Mouse (Mus musculus) lung, postnatal 10 days (tissue): ENCODE data around the gene Ptprm.

ENCODE experiments used
- DNase-seq: peaks from one replicate; pipeline ENCODE4 v3.0.0; 2021

Gene Ptprm

DNA sequence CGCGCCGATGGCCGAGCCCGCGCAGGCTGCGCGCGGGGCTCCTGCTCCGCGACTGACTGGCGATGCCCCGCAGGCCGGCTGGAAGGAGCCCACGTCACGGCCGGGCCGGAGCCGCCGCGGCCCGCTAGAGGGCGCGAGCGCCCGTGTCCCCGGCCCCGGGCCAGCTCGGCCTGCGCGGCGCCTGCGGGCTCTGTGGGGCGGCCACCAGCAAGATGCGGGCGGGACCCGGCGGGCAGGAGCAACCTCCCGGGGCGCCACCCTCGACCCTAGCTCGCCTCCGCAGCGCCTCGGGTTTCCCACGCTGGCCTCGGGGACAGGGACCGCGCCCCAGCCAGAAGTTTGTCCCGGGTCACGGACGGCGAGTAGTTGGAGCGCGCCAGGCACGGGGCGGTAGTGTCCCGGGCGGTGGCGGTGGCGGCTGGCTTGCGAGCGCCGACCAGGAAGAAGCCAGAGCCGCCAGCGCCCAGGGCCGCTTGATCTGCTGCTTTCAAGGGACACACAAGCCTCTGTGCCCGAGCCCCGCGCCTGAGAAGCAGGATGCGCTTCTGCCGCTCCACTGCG is at the start of gene Ptprm:
Gene Ptprm, minus strand, starts transcription at position 7 of the 561 bp plus-strand sequence.
- peak; percentile 91 for DNase-seq

DNA sequence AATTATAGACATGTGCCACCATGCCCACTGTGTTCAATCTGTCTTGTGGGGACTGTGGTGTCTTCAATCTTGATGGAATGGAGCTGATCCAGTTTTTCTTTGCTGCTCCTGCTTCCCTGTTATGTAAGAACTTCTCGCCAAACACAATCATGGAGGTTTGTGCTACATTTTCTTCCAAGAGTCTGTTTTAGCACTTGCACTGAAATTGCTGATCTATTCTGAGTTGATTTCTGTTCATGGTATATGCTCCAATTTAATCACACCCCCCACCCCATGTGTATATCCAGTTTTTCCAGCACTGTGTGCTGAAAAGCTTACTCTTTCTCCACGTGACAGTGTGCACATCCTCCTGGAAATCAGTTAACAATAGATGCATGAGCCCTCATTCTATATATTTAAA is 41.9 kb upstream of the Ptprm start:
- DNase-seq = no peak

DNA sequence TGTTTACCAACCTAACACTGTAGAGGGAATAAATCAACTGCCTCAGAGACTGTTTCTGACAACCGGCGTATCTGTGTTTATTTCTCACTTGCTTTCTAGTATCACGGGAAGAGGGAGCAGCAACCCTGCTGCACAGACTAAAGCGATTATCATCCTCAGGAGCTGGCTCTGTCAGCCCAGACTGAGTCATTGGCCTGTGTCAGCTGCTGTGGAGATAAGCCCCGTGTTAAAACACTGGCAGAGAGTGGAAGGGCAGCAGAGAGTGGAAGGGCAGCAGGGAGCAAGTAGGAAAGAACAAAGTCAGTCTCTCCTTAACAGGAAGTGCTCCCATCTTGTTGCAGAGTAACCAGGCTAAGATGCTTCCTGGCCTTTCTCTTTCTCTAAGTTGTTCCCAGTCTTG is 36.6 kb upstream of the Ptprm start:
- DNase-seq = no peak

DNA sequence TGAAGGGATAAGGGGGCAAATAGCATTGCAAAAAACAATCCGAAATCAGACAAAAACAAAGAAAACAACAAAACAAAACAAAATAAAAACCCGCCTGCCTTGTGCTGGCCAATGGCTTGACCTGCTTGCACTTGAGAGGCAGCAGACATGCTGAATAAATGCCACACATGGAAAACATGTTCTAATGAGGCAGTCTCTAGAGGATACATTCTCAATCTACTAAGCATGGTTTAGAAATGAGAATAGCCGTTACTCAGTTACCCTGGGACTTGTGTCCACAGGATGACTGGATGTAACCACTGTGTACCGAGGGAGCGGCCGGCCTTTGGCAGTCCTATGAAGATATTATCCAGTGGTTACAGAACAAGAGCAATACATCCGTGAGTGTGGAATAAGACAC is 33.9 kb upstream of the Ptprm start:
- DNase-seq = no peak

DNA sequence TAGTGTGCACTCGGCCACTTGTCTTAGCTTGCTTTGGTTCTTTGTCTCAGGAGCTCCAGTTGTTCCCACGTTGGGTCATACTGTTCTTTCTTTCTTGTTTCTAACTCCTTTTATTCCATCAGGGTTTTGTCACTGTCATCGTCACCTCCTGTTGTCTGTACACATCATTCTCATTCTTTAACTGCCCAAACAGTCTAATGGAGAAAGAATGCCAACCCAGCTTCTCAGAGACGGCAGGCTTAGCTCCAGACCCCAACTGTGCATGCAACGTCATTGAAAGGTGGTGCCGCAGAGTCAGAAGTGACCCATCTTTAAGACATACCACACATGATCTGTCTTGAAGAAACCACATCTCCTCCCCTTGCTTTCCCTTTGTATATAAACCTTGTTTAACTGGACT is 31.0 kb upstream of the Ptprm start:
- DNase-seq = no peak

DNA sequence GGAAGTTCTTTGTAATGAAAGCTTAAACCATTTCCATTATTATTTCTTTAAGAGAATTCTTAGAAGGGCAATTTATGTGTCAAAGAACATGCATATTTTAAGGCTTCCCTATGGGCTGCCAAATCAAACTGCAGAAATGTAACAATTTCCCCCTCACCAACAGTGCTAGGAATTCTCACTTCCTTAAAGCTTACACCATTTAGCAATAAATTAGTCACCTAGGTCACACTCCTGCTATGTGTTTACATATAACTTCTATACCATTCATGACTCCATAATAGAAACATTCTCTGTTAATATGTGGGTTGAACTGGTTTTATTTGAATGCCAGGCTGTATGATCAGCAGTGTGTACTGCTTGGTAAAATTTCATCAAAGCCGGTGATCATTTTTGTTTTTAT is 29.4 kb upstream of the Ptprm start:
- DNase-seq = no peak

DNA sequence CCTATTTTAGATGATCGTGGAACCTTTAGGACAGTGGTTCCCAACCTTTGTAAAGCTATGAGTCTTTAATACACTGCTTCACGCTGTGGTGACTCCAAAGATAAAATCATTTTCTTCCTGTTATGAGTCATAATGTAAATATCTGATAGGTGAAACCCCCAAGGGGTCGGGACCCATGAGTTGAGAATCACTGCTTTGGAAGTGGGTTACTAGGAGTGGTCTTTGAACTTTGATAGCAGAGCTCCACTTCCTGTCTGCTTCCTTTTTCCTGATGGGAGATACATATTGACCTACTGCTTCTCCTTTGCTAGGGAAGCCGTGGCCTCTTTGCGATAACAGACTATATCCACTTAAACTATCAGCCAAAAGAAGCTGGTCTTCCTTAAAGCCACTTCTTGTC is 27.4 kb upstream of the Ptprm start:
- no peak for DNase-seq

DNA sequence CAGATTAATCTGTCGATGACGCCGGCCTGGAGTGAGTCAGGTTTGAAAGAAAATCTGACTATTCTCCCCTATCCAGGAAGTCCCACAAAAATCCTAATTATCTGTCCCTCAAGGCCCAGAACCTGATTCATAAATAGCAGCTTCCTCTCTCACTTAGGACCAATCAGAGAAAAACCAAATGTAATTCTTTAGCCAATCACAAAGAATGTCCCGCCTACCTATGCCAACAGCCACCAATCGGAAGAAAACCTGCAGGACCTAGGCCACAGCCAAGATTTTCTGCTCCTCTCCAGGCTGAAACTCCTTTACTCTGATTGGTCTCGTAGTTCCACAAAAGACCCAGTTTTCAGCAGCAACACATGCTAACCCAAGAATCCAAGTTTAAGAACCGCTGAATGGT is 13.6 kb upstream of the Ptprm start:
- peak; percentile 26 for DNase-seq

DNA sequence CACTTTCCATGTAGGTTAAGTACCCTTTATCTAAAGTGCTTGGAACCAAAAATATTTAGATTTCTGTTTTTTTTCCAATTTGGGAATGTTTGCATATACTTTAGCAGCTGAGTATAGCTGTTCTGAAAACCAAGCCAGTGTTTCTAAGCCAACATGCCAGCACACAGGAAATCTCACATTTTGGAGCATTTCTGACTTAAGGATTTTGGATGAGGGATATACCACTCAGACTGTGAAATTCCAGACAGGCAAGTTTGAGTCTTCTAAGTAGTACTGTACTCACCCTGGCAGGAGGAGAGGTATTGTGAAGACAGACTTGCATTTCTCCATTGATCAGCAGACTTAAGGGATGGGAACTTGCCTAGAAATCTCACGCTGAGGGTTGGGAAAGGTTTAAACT is 10.2 kb upstream of the Ptprm start:
- no peak for DNase-seq

DNA sequence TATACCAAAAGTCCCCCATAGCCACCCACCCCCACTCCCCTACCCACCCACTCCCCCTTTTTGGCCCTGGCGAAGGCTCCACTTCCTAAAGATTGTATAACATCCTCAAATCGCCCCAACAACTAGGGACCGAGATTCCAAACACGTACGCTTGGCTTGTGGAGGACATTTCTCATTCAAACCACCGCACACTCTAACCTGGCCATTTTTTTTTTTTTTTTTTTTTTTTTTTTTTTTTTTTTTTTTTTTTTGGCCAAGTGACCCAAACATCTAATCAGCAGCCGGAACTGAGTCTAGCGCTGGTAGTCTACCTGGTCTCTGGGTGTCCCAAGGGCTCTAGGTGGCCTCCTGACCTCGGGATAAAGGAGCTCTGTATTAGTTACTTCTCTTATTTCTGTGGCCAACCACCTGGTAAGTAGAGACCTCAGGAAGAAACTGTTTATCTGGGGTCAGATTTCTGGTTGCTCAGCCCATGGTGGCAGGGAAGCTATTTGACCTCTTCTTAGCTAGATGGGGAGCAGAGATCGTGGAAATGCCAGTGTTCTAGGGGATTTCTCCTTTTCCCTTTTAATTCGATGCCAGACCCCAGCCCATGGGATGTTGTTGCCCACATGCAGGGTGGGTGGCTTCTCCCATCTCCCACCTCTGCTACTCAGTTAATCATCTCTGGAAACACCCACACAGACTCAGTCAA is 9.3 kb upstream of the Ptprm start:
- DNase-seq = no peak

DNA sequence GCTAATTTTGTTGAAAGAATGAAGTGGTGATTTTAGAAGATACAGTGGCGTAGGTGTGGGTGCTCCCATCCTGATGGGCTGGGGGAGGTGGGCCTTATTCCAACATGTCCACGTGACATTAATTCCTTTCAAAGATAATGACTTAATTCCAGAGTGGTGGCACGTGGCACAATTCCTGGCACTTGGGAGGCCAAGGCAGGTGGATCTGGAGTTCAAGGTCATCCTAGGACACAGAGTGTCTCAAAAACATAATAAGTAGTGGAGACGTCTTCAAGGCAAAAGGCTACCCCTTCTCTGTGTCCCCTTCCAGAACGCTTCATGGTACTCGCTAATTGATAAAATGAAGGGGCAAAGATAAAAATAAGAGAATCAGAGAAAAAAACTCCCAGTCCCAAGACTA is 7.9 kb upstream of the Ptprm start:
- no peak for DNase-seq

DNA sequence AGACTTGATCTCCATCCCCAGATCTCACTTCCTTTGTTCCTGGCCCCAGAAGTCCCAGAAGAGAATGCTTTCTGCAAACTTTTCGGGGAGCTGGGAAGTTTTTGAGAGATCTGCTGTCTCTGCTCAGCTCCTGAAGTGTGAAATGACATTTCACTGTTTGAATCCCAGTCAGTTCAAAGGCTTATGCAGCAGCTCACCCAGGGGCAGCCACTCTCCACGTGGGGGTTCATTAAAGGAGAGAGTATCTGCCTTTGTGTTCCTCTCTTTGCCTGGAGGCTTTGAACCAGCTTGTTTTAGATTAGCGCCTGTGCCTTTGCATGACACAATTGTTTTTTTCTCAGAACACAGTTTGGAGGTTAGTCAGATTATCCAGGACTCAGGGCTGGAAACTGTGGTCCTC is 6.3 kb upstream of the Ptprm start:
- DNase-seq = no peak

DNA sequence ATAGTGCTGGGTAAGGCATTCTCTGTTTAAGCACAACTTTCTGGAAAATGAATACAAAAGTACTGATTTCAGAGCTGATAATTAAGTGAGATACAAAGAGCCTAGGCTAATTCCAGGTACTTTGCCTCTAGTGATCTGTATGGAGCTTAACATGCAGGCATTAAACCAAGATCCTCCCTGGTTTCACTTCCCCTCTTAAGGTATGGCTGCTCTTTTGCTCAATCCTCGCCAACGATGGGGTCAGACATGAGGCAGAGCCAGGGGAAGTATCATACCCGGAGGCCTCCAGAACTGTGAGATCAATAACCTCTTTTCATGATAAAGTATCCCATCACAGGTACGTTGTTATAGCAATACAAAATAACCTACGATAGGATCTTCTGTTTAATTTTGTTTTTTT is 5.3 kb upstream of the Ptprm start:
- DNase-seq = no peak

DNA sequence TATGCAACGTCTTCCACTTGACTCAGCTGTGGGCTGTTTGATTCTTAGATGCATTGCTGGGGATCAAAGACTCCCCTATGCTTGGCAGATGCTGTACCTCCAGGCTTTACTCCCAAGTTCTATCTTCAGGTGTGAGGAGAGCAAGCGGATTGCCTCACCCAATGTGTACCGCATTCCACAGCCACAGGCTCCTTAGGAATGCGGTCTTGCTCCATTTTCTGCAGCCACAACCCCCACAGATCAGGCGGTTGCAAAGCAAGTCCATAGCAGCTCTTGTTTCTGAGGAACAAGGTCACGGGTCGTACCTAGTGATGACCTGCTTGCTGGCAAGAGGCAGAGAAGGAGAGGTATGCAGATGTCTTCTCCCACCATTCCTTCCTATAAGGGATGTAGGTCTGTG is 4.3 kb upstream of the Ptprm start:
- DNase-seq = peak; percentile 25

DNA sequence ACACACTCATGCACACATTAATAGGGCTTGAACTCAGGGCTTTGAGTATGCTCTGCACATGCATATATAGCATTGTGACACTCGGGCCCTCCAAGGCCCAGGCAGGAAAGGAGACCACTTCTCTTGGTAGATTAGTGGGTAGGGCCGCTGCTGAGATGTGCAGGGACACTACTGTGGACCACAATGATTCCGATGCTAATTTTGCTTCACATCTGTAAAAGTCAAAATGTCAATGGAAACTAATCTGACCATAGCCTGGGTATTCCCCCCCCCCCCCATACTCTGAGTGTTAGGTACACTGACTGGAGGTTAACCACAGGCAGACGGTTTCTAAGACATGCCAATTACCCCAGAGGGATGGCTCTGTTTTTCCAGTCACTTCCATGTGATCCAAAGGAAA is 2.9 kb upstream of the Ptprm start:
- no peak for DNase-seq

DNA sequence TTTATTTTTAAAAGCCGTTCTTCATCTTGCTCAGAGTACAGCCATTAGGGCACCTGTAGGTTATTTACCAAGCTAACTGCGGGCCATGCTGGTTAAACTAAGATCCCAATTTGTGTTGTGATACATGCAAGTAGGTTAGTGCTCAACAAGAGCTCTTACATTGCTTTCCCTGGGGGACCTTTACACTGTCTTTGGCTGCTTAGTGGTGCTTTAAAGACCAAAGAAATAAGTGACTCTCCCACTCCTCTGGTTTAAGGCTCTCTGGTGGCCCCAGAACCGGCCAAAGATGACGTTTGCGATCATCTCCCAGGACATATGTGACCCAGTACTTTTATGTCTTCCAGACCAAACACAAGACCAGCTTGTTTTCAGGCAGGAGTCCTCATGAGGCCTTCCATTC is 994 bp upstream of the Ptprm start:
- DNase-seq = no peak

DNA sequence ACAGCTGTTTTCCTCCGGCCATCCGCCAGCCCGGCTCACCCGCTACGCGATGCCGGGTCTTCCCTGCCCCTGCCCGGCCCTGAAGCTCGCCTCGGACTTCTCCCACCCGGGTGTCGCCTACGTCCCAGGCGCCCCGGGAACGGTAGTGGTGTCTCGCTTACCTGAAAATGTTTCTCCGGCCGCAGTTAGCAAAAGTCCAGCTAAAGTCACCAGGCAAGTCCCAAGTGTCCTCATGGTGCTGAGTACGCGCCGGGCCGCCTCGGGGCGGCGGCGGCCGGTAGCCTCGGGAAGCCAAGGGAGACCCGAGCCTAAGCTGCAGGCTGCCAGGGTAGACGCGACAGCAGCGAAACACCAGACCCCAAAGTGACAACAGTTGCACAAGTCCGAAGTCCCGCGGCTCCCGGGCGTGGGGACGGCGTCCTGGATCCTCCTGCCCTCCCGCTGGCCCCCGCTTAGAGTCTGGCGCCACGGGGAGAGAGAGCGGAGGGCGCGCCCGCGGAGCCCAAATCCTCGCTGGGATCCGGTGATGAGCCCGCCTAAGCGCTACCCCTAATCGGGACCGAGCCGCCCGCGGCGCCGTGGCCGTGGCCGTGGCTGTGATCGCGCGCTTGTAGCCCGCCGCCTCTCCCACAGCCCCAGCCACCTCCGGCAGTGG is 334 bp downstream of the Ptprm start:
- DNase-seq = peak; percentile 66

DNA sequence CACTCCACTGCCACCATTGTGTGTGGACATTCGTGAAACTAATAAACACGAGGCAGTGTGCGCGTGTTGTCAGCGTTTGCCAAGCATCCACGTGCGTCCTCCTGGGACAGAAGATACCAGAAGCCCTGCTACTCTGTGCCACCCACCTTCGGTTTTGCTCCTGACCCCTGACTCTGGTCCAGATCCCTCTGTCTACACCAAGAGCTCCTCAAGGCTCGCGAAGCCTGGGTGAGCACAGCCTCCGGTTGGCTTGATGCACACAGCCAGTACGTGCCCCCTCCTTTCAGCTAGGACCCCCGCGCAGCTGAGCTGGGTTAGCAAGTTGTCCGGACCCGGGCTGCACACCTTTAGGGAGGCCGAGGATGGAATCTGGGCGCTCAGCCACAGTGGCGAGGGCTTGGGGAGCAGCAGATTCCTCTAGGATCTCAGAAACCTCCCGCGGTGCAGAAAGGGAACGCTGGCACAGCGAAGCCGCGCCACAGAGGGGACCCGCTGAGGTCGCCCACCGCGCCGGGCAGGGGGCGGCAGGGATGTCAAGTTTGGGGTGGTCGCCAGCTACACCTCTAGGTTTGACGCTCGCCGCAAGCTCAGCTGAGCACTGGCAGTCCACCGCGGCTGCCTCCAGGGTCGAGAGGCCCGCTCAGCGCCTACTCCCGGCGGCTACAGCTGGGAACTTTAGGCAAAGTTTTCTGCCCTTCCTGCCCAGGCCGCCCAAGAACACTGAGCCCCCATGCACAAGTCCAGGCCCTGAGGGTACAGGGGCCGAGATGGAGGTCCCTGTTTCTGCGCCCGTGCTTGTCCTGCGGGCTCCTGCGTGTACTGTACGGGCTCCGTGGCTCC is 1.1 kb downstream of the Ptprm start:
- peak; percentile 60 for DNase-seq

DNA sequence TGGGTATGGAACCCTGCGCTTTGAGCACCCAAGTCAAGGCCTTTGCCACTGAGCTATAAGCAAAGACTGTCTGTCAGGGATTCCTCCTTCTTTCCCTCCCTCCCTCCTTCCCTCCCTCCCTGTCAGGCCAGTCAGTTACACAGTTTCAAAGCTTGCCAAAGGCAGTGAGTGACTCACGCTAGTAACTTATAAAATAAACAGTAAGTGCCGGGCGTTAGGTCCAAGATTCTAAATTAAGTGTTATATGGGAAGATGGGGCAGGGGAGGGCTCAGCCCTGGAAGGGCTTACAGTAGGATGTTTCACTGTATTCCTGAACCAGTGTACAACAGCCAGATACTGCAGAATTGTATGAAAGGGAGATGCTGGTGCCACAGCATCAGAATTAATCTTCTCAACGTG is 2.8 kb downstream of the Ptprm start:
- DNase-seq = peak; percentile 74

DNA sequence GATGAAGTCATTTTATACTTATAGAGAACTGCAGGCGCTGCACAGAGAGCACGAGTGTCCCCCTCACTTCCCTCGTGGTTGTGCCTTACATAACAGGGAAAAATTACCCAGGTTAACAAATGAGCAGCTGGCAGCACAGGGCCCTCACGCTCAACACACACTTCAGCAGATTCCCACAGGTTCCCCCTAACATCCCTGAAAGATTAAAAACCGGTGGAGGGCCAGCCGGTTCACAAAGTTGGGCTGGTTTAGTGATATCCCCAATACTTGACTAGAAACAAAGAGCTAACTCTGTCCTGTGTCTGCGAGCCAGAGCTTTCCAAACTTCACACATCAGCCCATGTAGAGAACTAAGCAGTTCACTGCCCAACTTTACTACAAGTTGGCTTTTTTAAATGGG is 3.7 kb downstream of the Ptprm start:
- DNase-seq = peak; percentile 13

DNA sequence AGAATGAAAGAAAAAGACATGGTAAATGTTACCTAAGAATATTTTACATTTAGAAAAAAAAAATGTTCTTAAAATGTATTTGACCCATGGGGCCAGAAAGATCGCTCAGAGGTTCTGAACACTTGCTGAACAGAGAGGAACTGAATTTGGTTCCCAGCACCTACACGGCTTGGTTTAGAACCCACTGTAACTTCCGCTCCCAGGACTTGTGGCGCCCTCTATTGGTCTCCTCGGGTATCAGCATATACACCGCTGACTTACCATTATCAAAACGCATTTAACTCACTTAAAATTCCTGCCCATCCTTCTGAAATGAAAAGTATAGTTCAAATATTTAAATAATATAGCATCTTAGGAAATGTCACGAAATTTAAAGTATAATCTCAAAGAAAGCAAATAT is 4.7 kb downstream of the Ptprm start:
- DNase-seq = no peak

DNA sequence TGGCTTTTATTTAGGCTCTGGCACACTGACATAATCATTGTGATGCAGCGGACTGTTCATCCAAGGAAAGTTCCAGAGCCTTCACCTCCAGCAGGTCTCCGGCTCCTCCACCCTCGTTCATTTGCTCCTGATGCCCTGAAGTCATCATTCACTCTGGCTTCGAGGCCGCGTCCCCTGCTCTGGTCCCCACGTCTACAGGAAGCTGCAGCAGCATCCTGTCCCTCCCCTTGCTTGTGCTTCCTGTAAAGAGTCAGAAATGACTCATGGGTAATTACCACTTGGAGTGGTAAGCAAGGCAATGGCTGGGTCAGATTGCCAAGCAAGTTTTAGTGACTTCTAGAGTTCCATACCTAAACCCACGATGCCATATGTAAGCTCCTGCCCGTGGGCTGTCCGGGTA is 7.3 kb downstream of the Ptprm start:
- DNase-seq = peak; percentile 31

DNA sequence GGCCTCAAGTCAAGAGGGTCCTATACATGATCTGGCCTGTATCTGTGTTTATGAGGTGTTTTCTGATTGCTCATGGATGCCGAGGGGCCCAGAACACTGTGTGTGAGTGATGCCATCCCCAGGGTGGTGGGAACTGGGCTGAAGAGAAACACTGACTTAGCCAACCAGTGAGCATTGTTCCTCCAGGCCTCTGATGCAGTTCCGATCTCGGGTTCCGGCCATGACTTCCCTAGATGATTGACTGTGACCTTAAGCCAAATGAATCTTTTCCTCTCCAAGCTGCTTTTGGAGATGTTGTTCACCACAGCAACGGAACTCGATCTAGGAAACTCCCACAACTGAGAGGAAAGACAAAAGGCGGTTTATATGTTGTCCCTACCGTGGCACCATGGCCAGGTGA is 9.1 kb downstream of the Ptprm start:
- peak; percentile 18 for DNase-seq

DNA sequence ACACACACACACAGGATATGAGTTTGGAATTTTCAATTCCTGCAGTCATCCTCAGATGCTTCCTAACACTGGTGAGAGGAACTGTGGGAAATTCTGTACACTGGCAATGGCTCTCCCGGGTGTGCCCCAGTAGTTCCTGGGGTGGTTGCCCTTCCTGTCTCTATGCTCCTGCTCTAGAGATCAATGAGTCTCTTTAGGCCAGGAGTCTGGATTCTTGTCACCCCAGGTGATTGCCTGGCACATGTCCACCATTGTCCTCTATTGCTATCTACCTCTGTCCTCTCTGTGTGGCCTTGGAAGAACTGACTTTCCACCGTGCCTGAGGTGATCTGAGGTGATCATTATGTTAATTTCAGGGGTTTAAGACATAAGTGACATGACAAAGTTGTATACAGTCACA is 10.8 kb downstream of the Ptprm start:
- no peak for DNase-seq
